Mouse (Mus musculus): ENCODE data around the gene Elovl6. TPM values are rescaled to one million over a fixed set of nuclear protein-coding genes. Genes with fewer than 3 reads are reported as not detected.

Gene Elovl6
- polyA plus RNA-seq, 1 experiment from 2014 or later = 4.1 TPM

DNA sequence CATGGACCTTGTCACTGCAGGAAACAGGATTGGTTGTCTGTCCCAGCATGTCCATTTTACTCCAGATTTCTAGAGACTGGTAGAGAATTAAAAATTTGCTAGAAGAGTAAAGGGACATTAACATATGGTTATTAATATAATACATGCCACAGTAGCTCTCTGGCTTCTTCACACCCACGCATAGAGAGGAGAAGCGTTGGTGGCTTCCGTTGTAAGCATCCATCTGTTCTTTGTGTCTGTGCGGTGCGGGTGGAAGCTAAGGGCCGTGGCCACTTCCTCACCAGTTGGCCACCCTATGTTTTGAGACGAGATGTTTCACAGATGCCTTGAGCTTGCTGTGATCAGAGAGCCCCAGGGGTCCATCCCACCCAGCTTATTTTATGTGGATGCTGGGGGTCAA is 109.5 kb downstream of the Elovl6 start:
- ATAC-seq = no peak

DNA sequence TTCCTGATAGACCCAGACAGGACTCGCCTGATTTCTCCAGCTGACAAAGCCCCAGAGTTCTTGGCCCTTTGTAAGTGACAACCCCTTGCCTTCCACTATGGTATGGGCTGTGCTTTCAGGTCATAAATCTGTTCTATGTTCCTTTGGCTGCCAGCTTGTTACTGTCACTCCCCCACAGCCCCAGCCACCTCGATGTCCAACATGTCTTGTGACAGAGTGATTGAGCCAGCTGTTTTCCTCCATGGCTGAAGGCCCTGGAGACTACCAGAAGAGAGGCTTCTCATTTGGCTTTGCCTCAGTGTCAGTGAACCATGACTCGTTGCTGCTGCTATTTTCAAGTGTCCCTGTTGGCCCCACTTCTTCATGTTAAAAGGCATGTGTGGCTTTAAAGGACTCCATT is 113.3 kb downstream of the Elovl6 start:
- peak overlapping the region; percentile 57; the same call in 1 of the 2 replicates for H3K27ac ChIP-seq (ENCODE audit: low read length)
- no peaks in the 10 kb centered on the region for H3K4me1 ChIP-seq (ENCODE audit: insufficient read depth, low read depth, low read length)
- DNase-seq (ENCODE audit: low spot score) = peak; percentile 88
- no peaks in the 10 kb centered on the region for H3K27me3 ChIP-seq (replicated peaks; ENCODE audit: insufficient read depth, low read length)
- H3K4me3 ChIP-seq (ENCODE audit: low read depth, low read length) = no peak overlapping the region
- H3K9ac ChIP-seq (replicated peaks; ENCODE audit: low read depth) = no peak overlapping the region
- H3K4me2 ChIP-seq (replicated peaks; ENCODE audit: low read depth, low read length) = no peak overlapping the region
- no peaks in the 10 kb centered on the region for H3K36me3 ChIP-seq (ENCODE audit: insufficient read depth, low read length)
- 36% methylated on average over 3 of the region's 3 CpGs for WGBS
- ATAC-seq = peak; percentile 85
- H3K9me3 ChIP-seq (ENCODE audit: low read length) = no peaks in the 10 kb centered on the region
- TF ChIP-seq CTCF (IDR thresholded peaks at IDR 0.05) = no peak
- TF ChIP-seq EP300 (IDR thresholded peaks at IDR 0.05) = peak; percentile 60

More for the DNA sequence above, 109.5 kb downstream of the Elovl6 start:
- no peaks in the 10 kb centered on the region for H3K4me1 ChIP-seq (ENCODE audit: insufficient read depth, low read depth, low read length)
- H3K4me2 ChIP-seq (replicated peaks; ENCODE audit: low read depth, low read length) = no peak overlapping the region
- no peaks in the 10 kb centered on the region for H3K36me3 ChIP-seq (ENCODE audit: insufficient read depth, low read length)
- no peak overlapping the region for H3K9ac ChIP-seq (replicated peaks; ENCODE audit: low read depth)
- no peak for TF ChIP-seq EP300 (IDR thresholded peaks at IDR 0.05)
- TF ChIP-seq CTCF (IDR thresholded peaks at IDR 0.05) = no peak
- no peaks in the 10 kb centered on the region for H3K9me3 ChIP-seq (ENCODE audit: low read length)
- WGBS = 90% methylated on average over 7 of the region's 7 CpGs
- H3K4me3 ChIP-seq (ENCODE audit: low read depth, low read length) = no peak overlapping the region
- H3K27ac ChIP-seq (ENCODE audit: low read length) = no peak overlapping the region
- DNase-seq (ENCODE audit: low spot score) = no peak
- no peaks in the 10 kb centered on the region for H3K27me3 ChIP-seq (replicated peaks; ENCODE audit: insufficient read depth, low read length)

GRCm38 (mm10) chr3:129646781-129647180 is 114.6 kb downstream of the Elovl6 start:
- H3K4me1 ChIP-seq (ENCODE audit: insufficient read depth, low read depth, low read length) = no peaks in the 10 kb centered on the region
- WGBS = 47% methylated on average over 5 of the region's 5 CpGs
- H3K9ac ChIP-seq (replicated peaks; ENCODE audit: low read depth) = no peak overlapping the region
- no peak overlapping the region for H3K4me2 ChIP-seq (replicated peaks; ENCODE audit: low read depth, low read length)
- no peak overlapping the region for H3K27ac ChIP-seq (ENCODE audit: low read length)
- DNase-seq (ENCODE audit: low spot score) (no peak), ATAC-seq (no peak)
- no peak for TF ChIP-seq EP300 (IDR thresholded peaks at IDR 0.05)
- TF ChIP-seq CTCF (IDR thresholded peaks at IDR 0.05) = no peak
- no peaks in the 10 kb centered on the region for H3K27me3 ChIP-seq (replicated peaks; ENCODE audit: insufficient read depth, low read length)
- no peak overlapping the region for H3K4me3 ChIP-seq (ENCODE audit: low read depth, low read length)
- H3K9me3 ChIP-seq (ENCODE audit: low read length) = no peaks in the 10 kb centered on the region
- H3K36me3 ChIP-seq (ENCODE audit: insufficient read depth, low read length) = no peaks in the 10 kb centered on the region

- 71% methylated on average over 10 of the region's 10 CpGs for WGBS
- TF ChIP-seq EP300 (IDR thresholded peaks at IDR 0.05) (no peak), CTCF (IDR thresholded peaks at IDR 0.05) (no peak)
These were observed 115.2 kb downstream of the Elovl6 start for GRCm38 (mm10) chr3:129647312-129647711.

GRCm38 (mm10) chr3:129648598-129648997 is 116.4 kb downstream of the Elovl6 start:
- Histone ChIP-seq H3K27ac (ENCODE audit: low read length) (no peak overlapping the region), H3K27me3 (replicated peaks; ENCODE audit: insufficient read depth, low read length) (no peaks in the 10 kb centered on the region), H3K4me1 (ENCODE audit: insufficient read depth, low read depth, low read length) (no peaks in the 10 kb centered on the region), H3K9me3 (ENCODE audit: low read length) (no peaks in the 10 kb centered on the region), H3K9ac (replicated peaks; ENCODE audit: low read depth) (no peak overlapping the region), H3K4me2 (replicated peaks; ENCODE audit: low read depth, low read length) (no peak overlapping the region), H3K4me3 (ENCODE audit: low read depth, low read length) (no peak overlapping the region), H3K36me3 (ENCODE audit: insufficient read depth, low read length) (no peaks in the 10 kb centered on the region)
- 77% methylated on average over 5 of the region's 5 CpGs for WGBS
- DNase-seq (ENCODE audit: low spot score) (no peak), ATAC-seq (no peak)
- no peak for TF ChIP-seq CTCF (IDR thresholded peaks at IDR 0.05)
- TF ChIP-seq EP300 (IDR thresholded peaks at IDR 0.05) = no peak

More at GRCm38 (mm10) chr3:129647312-129647711, 115.2 kb downstream of the Elovl6 start:
- Histone ChIP-seq H3K4me1 (ENCODE audit: insufficient read depth, low read depth, low read length) (no peaks in the 10 kb centered on the region), H3K27me3 (replicated peaks; ENCODE audit: insufficient read depth, low read length) (no peaks in the 10 kb centered on the region), H3K4me2 (replicated peaks; ENCODE audit: low read depth, low read length) (no peak overlapping the region), H3K27ac (ENCODE audit: low read length) (no peak overlapping the region), H3K36me3 (ENCODE audit: insufficient read depth, low read length) (no peaks in the 10 kb centered on the region), H3K9ac (replicated peaks; ENCODE audit: low read depth) (no peak overlapping the region), H3K4me3 (ENCODE audit: low read depth, low read length) (no peak overlapping the region), H3K9me3 (ENCODE audit: low read length) (no peaks in the 10 kb centered on the region)
- DNase-seq (ENCODE audit: low spot score) (peak; percentile 32), ATAC-seq (no peak)

DNA sequence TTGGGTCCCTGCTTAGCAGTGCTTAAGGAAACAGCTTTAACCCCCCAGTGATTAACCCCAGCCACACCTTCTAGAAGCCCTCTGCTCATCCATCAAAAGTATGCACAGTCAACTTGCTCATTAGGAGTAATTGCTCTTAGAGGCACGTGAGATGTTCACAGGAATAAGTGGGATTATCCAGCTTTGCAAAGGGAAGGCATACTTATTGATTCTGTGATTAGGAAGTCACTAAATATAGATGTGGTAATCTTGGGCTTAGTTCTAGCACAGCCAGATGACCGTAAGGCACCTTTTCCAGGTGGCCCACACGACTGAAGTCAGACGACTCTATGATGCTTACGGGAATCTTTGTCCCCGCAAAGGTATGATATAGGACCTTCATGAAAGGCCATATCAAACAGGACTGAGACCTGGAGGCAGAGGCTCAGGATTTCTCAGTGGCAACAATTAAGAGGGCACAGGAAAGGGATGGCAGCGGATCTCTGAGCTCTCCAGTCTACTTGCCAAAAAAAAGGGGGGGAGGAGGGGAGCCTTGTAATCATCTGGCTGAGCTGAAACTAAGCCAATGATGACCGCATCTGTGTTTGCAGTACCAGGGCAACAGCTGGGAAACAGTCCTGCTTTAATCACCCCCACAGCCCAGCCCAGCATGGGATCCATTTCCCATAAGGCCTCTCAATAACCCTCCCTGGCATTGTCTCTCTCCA is 117.6 kb downstream of the Elovl6 start:
- ATAC-seq (peak; percentile 50), DNase-seq (ENCODE audit: low spot score) (peak; percentile 52)
- TF ChIP-seq CTCF (IDR thresholded peaks at IDR 0.05) = no peak
- Histone ChIP-seq H3K27me3 (replicated peaks; ENCODE audit: insufficient read depth, low read length) (no peaks in the 10 kb centered on the region), H3K36me3 (ENCODE audit: insufficient read depth, low read length) (no peaks in the 10 kb centered on the region), H3K4me2 (replicated peaks; ENCODE audit: low read depth, low read length) (no peak overlapping the region), H3K4me1 (ENCODE audit: insufficient read depth, low read depth, low read length) (no peaks in the 10 kb centered on the region), H3K27ac (ENCODE audit: low read length) (no peak overlapping the region), H3K9me3 (ENCODE audit: low read length) (no peaks in the 10 kb centered on the region), H3K9ac (replicated peaks; ENCODE audit: low read depth) (no peak overlapping the region), H3K4me3 (ENCODE audit: low read depth, low read length) (no peak overlapping the region)
- WGBS = 78% methylated on average over 8 of the region's 8 CpGs

DNA sequence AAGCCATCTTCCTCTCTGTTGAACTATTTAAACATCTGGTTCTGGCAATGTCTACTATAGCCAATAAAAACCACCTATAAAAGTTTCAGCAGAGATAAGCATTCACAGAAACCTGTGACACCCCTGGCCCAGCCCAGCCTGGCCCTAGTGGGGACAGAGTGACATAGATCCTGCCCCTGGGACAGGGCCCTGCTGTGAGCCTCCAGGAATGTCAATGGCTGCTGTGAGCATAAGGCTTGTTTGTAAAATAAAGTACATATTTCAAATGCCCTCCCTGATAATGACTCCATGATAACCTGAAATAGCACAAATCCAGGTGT is 118.1 kb downstream of the Elovl6 start:
- TF ChIP-seq CTCF (IDR thresholded peaks at IDR 0.05) = no peak
- no peak for TF ChIP-seq EP300 (IDR thresholded peaks at IDR 0.05)
- H3K27ac ChIP-seq (ENCODE audit: low read length) = no peak overlapping the region
- H3K4me3 ChIP-seq (ENCODE audit: low read depth, low read length) = no peak overlapping the region
- no peaks in the 10 kb centered on the region for H3K9me3 ChIP-seq (ENCODE audit: low read length)
- no peaks in the 10 kb centered on the region for H3K36me3 ChIP-seq (ENCODE audit: insufficient read depth, low read length)
- ATAC-seq (no peak), DNase-seq (ENCODE audit: low spot score) (no peak)
- H3K9ac ChIP-seq (replicated peaks; ENCODE audit: low read depth) = no peak overlapping the region
- no peaks in the 10 kb centered on the region for H3K27me3 ChIP-seq (replicated peaks; ENCODE audit: insufficient read depth, low read length)
- H3K4me2 ChIP-seq (replicated peaks; ENCODE audit: low read depth, low read length) = no peak overlapping the region
- H3K4me1 ChIP-seq (ENCODE audit: insufficient read depth, low read depth, low read length) = no peaks in the 10 kb centered on the region
